Mouse (Mus musculus) CH12.LX (cell line): ENCODE results near the gene Eme2. TPM values are rescaled to one million over a fixed set of nuclear protein-coding genes. Genes with fewer than 3 reads are reported as not detected.

Experiments
- DNase-seq: peaks from one replicate; pipeline ENCODE4 v3.0.0-alpha.2; 2013; ENCODE audit errors: extremely low read depth
- H3K27ac ChIP-seq: 2 replicates; pipeline ENCODE4 v1.5.1; 2012; ENCODE audit warnings: low read depth, mild to moderate bottlenecking, control low read depth, moderate library complexity; ENCODE audit not compliant: insufficient read depth
- H3K27me3 ChIP-seq: replicated peaks from 2 replicates; pipeline ENCODE3; 2012; ENCODE audit warnings: inconsistent platforms
- H3K36me3 ChIP-seq, 2 experiments: replicated peaks in 1 of 2; 2 replicates each; pipeline versions ENCODE3 to v1.6.1; 2012; ENCODE audit warnings: inconsistent platforms in 1 of 2, low read length in 1 of 2, mild to moderate bottlenecking in 1 of 2, mixed read lengths in 1 of 2, moderate library complexity in 1 of 2; ENCODE audit not compliant: control insufficient read depth in 1 of 2, insufficient read depth in 1 of 2
- H3K4me1 ChIP-seq, 2 experiments: 2 replicates each; pipeline ENCODE4 v1.6.1; 2012; ENCODE audit warnings: inconsistent platforms in 1 of 2, moderate library complexity in 1 of 2; ENCODE audit not compliant: insufficient read depth in 2 of 2, control insufficient read depth in 1 of 2
- H3K4me2 ChIP-seq: 2 replicates; pipeline ENCODE4 v1.6.1; 2012; ENCODE audit warnings: low read depth, mild to moderate bottlenecking, control low read depth; ENCODE audit not compliant: poor library complexity, insufficient read depth, severe bottlenecking
- H3K4me3 ChIP-seq, 3 experiments: fragments of 150-350 bp in 1 of 3; sonication (generic) in 1 of 3; replicated peaks in 1 of 3; 2 replicates each; pipeline versions ENCODE3 to v1.5.1; 2011 to 2012; ENCODE audit warnings: low read depth in 2 of 3, low read length in 2 of 3, mild to moderate bottlenecking in 2 of 3, moderate library complexity in 2 of 3, control low read depth in 1 of 3, improper control_type of control experiment in 1 of 3, inconsistent platforms in 1 of 3, mixed read lengths in 1 of 3; ENCODE audit not compliant: poor library complexity in 1 of 3
- H3K79me2 ChIP-seq: replicated peaks from 2 replicates; pipeline ENCODE4 v1.6.1; 2012; ENCODE audit warnings: mild to moderate bottlenecking, moderate library complexity; ENCODE audit not compliant: control insufficient read depth, poor library complexity, insufficient read depth, severe bottlenecking; ENCODE audit errors: extremely low read depth
- H3K9ac ChIP-seq: 2 replicates; pipeline ENCODE4 v1.6.1; 2012; ENCODE audit warnings: low read depth, mild to moderate bottlenecking, control low read depth, moderate library complexity; ENCODE audit not compliant: insufficient read depth
- H3K9me3 ChIP-seq: replicated peaks from 2 replicates; pipeline ENCODE3; 2012; ENCODE audit warnings: low read length, inconsistent platforms, mixed read lengths
- BHLHE40 ChIP-seq: IDR thresholded peaks from 2 replicates; pipeline ENCODE4 v1.6.1; 2011; ENCODE audit warnings: mild to moderate bottlenecking, low read depth, low read length, improper control_type of control experiment
- CHD1 ChIP-seq: IDR thresholded peaks from 2 replicates; pipeline ENCODE4 v1.6.1; 2012; ENCODE audit warnings: low read depth, low read length, improper control_type of control experiment, inconsistent platforms
- CTCF ChIP-seq, 2 experiments: IDR thresholded peaks in 1 of 2; conservative IDR thresholded peaks in 1 of 2; 2 replicates each; pipeline ENCODE4 v1.5.1; 2011 to 2012; ENCODE audit warnings: low read depth in 2 of 2, low read length in 2 of 2, improper control_type of control experiment in 1 of 2, inconsistent platforms in 1 of 2, mild to moderate bottlenecking in 1 of 2, moderate library complexity in 1 of 2
- E2F4 ChIP-seq: IDR thresholded peaks from 2 replicates; pipeline ENCODE4 v1.6.1; 2011; ENCODE audit warnings: low read depth, low read length, improper control_type of control experiment; ENCODE audit not compliant: insufficient replicate concordance
- ELF1 ChIP-seq: IDR thresholded peaks from 2 replicates; pipeline ENCODE4 v1.6.1; 2014; ENCODE audit warnings: low read depth, mild to moderate bottlenecking, inconsistent platforms, low read length, improper control_type of control experiment
- EP300 ChIP-seq: IDR thresholded peaks from 2 replicates; pipeline ENCODE4 v1.6.1; 2011; ENCODE audit warnings: low read length, improper control_type of control experiment
- GABPA ChIP-seq: IDR thresholded peaks from 2 replicates; pipeline ENCODE4 v1.6.1; 2012; ENCODE audit warnings: low read depth, low read length, improper control_type of control experiment, inconsistent platforms; ENCODE audit not compliant: insufficient replicate concordance
- JUND ChIP-seq: conservative IDR thresholded peaks from 2 replicates; pipeline ENCODE4 v1.6.1; 2011; ENCODE audit warnings: low read depth, low read length, improper control_type of control experiment
- KAT2A ChIP-seq: IDR thresholded peaks from 2 replicates; pipeline ENCODE4 v1.6.1; 2012; ENCODE audit warnings: low read length, improper control_type of control experiment, inconsistent platforms; ENCODE audit not compliant: insufficient replicate concordance
- MAFK ChIP-seq: IDR thresholded peaks from 2 replicates; pipeline ENCODE4 v1.6.1; 2011; ENCODE audit warnings: low read length, improper control_type of control experiment; ENCODE audit not compliant: insufficient replicate concordance
- MAX ChIP-seq: IDR thresholded peaks from 2 replicates; pipeline ENCODE4 v1.6.1; 2011; ENCODE audit warnings: low read length, improper control_type of control experiment
- MYC ChIP-seq: IDR thresholded peaks from 2 replicates; pipeline ENCODE4 v1.6.1; 2011; ENCODE audit warnings: low read depth, mild to moderate bottlenecking, improper control_type of control experiment, low read length
- NRF1 ChIP-seq: IDR thresholded peaks from 2 replicates; pipeline ENCODE4 v1.6.1; 2014; ENCODE audit warnings: low read depth, mild to moderate bottlenecking, inconsistent platforms, low read length, improper control_type of control experiment, moderate library complexity
- PAX5 ChIP-seq: IDR thresholded peaks from 2 replicates; pipeline ENCODE4 v1.6.1; 2012; ENCODE audit warnings: low read length, inconsistent platforms, mixed read lengths
- RAD21 ChIP-seq: IDR thresholded peaks from 2 replicates; pipeline ENCODE4 v1.6.1; 2011; ENCODE audit warnings: low read depth, mild to moderate bottlenecking, low read length, improper control_type of control experiment, moderate library complexity
- RCOR1 ChIP-seq: conservative IDR thresholded peaks from 2 replicates; pipeline ENCODE4 v1.6.1; 2012; ENCODE audit warnings: low read depth, mild to moderate bottlenecking, inconsistent platforms, low read length, improper control_type of control experiment
- SIN3A ChIP-seq: IDR thresholded peaks from 2 replicates; pipeline ENCODE4 v1.6.1; 2012; ENCODE audit warnings: low read length, improper control_type of control experiment, inconsistent platforms
- SMC3 ChIP-seq: IDR thresholded peaks from 2 replicates; pipeline ENCODE4 v1.6.1; 2011; ENCODE audit warnings: low read depth, low read length, improper control_type of control experiment
- TCF12 ChIP-seq: IDR thresholded peaks from 2 replicates; pipeline ENCODE4 v1.6.1; 2014; ENCODE audit warnings: low read depth, mild to moderate bottlenecking, inconsistent platforms, low read length, improper control_type of control experiment
- USF1 ChIP-seq: IDR thresholded peaks from 2 replicates; pipeline ENCODE4 v1.6.1; 2014; ENCODE audit warnings: low read depth, mild to moderate bottlenecking, inconsistent platforms, low read length, improper control_type of control experiment
- USF2 ChIP-seq: conservative IDR thresholded peaks from 2 replicates; pipeline ENCODE4 v1.6.1; 2011; ENCODE audit warnings: low read depth, low read length, improper control_type of control experiment
- ZC3H11A ChIP-seq: IDR thresholded peaks from 2 replicates; pipeline ENCODE4 v1.6.1; 2012; ENCODE audit warnings: low read depth, mild to moderate bottlenecking, inconsistent platforms, low read length, improper control_type of control experiment
- ZKSCAN1 ChIP-seq: IDR thresholded peaks from 2 replicates; pipeline ENCODE4 v1.6.1; 2012; ENCODE audit warnings: low read depth, inconsistent platforms, low read length, improper control_type of control experiment, borderline replicate concordance
- ZMIZ1 ChIP-seq: IDR thresholded peaks from 2 replicates; pipeline ENCODE4 v1.6.1; 2012; ENCODE audit warnings: low read depth, mild to moderate bottlenecking, inconsistent platforms, low read length, improper control_type of control experiment
- ZNF384 ChIP-seq: IDR thresholded peaks from 2 replicates; pipeline ENCODE4 v1.6.1; 2012; ENCODE audit warnings: low read depth, low read length, improper control_type of control experiment, inconsistent platforms
- dilution Hi-C: fragments of 300-500 bp; cut with MboI; formaldehyde crosslinking; loops from 2 replicates; pipeline ENCODE4 v1.14.3; 2020; ENCODE audit warnings: low sequenced_read_pairs; ENCODE audit not compliant: extremely low pct_unique_long_range_greater_than_20kb, extremely low pct_ligation_motif_present
- in situ Hi-C: fragments of 300-500 bp; cut with MboI; formaldehyde crosslinking; loops from 3 replicates; pipeline ENCODE4 v1.14.3; 2019; ENCODE audit warnings: low sequenced_read_pairs, low pct_ligation_motif_present, low pct_unique_long_range_greater_than_20kb, mixed read lengths
- polyA plus RNA-seq: library from polyadenylated mRNA; unstranded; fragments of >175 nt; gene quantifications from 2 replicates; pipeline ENCODE4 v1.2.1, GENCODE M21; 2012; ENCODE audit warnings: low read depth; ENCODE audit not compliant: insufficient read length
- total RNA-seq, 2 experiments: library from RNA; depleted of rRNA; stranded (reverse); fragments of 300-350 nt in 1 of 2; fragments of >200 nt in 1 of 2; gene quantifications; 2 replicates each; pipeline ENCODE4 v1.2.3; 2012 to 2014

Eme2 gene
- total and polyA plus RNA-seq, 3 experiments, result 12.7 to 19.7 (median 16.9) TPM

DNA sequence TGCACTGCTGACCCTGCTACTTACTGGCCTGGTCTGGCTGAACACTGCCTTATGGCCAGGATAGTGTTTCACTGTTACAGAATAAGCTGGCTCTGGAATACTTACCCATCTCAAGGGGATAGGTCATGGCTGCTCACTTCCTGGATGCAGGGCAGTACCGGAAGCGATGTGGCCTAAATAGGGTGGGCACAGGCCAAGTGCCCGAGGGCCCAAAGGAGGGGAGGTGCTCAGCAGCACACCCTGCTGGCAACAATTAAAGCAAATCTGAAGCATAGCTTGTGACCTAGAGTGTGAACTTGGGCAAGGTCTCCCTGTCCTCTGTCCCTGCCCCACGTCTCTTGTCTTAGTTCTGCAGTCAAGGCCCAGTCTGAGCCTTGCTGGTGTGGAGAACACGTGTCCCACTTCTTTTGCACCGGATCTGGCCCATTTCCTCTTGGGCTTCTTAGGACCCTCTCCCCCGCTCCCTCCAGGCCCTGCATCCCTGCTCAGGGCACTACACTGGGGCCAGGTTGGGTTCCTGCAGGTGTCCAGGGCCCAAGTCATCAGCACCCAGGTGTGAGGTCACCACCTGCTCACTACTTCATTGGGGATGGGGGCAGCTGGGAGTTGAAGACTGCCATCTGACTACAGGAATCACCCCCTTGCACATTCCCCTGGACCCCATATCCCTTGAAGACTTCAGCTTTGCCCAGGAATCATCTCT lies 13.0 kb downstream of the Eme2 start:
- Histone ChIP-seq H3K36me3 (peaks cover 36 to 60% of the 10 kb centered on the region in 2 experiments), H3K27ac (no peak overlapping the region), H3K79me2 (peaks cover 12% of the 10 kb centered on the region), H3K4me2 (no peak overlapping the region), H3K9ac (no peak overlapping the region), H3K4me1 (peaks cover 22 to 48% of the 10 kb centered on the region in 2 experiments), H3K27me3 (no peaks in the 10 kb centered on the region), H3K4me3 (no peak overlapping the region), H3K9me3 (no peaks in the 10 kb centered on the region)
- peak; percentile 77 for TF ChIP-seq ELF1
- peak; percentile 52 for TF ChIP-seq RAD21
- TF ChIP-seq MYC, result no peak
- peak; percentile 37 to 70; a peak in 3 of 4 replicates for TF ChIP-seq CTCF (conservative IDR thresholded peaks at IDR 0.05 in 1 of 2, IDR thresholded peaks at IDR 0.05 in 1 of 2; ENCODE audit: low read depth in 2 of 2, low read length in 2 of 2)
- TF ChIP-seq SMC3, result peak; percentile 84
- in situ Hi-C loops, result no loop called here
- dilution Hi-C loops, result no loop called here
- peak; percentile 56 for DNase-seq

DNA sequence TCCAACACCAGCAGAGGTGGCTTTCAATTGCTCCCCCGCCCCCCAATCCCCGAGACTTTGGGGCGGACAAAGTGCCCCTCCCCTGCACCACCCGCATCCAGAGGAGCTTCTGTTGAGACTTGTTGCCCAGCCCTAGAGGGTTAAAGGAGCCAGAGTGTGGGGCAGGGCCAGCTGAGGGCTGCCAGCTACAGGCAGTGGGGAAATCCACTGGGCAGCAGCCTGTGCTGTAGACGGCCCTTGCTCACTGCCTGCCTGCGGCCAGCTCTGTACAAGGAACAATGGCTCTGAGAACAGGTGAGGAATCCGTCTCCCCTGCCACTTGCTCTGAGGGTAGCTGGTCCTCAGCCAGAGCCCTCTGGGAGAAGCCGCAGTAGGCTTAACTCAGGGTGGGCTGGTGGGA lies 16.4 kb downstream of the Eme2 start:
- dilution Hi-C loops (no loop called here), in situ Hi-C loops (no loop called here)
- no peak for DNase-seq
- no peak for TF ChIP-seq CTCF (conservative IDR thresholded peaks at IDR 0.05 in 1 of 2, IDR thresholded peaks at IDR 0.05 in 1 of 2; ENCODE audit: low read depth in 2 of 2, low read length in 2 of 2)
- no peak for TF ChIP-seq EP300
- no peak for TF ChIP-seq ZC3H11A
- TF ChIP-seq CHD1, result no peak
- no peak for TF ChIP-seq GABPA
- Histone ChIP-seq H3K27me3 (no peaks in the 10 kb centered on the region), H3K4me1 (peaks cover 16 to 57% of the 10 kb centered on the region in 2 experiments), H3K4me3 (peak overlapping the region; percentile 49 to 66 (median 62)), H3K9ac (peak overlapping the region; percentile 62), H3K9me3 (no peaks in the 10 kb centered on the region), H3K27ac (no peak overlapping the region), H3K79me2 (no peaks in the 10 kb centered on the region), H3K4me2 (peak overlapping the region; percentile 55), H3K36me3 (peaks cover 21 to 51% of the 10 kb centered on the region in 2 experiments)

DNA sequence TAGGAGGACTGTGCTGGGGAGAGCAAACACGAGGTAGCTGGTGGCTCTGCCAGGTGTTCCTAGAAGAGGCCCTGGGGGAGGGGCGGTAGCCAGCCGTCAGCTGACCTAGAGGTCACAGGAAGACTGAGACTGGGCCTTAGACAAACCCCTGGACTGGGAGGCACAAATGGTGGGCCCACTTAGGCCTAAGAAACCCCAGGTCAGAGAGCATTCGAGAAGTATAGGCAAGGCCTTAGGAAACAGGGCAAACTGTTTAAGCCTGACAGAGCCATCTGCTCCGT lies 16.8 kb downstream of the Eme2 start:
- dilution Hi-C loops, result no loop called here
- H3K27ac ChIP-seq, result peak overlapping the region; percentile 37
- no peaks in the 10 kb centered on the region for H3K9me3 ChIP-seq
- H3K36me3 ChIP-seq, result peaks cover 17 to 46% of the 10 kb centered on the region in 2 experiments
- H3K4me1 ChIP-seq, result peaks cover 16 to 57% of the 10 kb centered on the region in 2 experiments
- H3K9ac ChIP-seq, result peak overlapping the region; percentile 62
- DNase-seq, result peak; percentile 73
- H3K4me3 ChIP-seq, result peak overlapping the region; percentile 49 to 66 (median 62)
- in situ Hi-C loops, result no loop called here
- H3K79me2 ChIP-seq, result no peaks in the 10 kb centered on the region
- no peaks in the 10 kb centered on the region for H3K27me3 ChIP-seq
- peak overlapping the region; percentile 55 for H3K4me2 ChIP-seq
- no peak for TF ChIP-seq RCOR1
- no peak for TF ChIP-seq ZC3H11A
- TF ChIP-seq E2F4, result no peak
- peak; percentile 70; the same call in 1 of the 2 replicates for TF ChIP-seq TCF12
- TF ChIP-seq ZKSCAN1, result no peak
- no peak for TF ChIP-seq JUND
- peak; percentile 84 for TF ChIP-seq SIN3A
- TF ChIP-seq ELF1, result peak; percentile 33; the same call in 1 of the 2 replicates
- TF ChIP-seq RAD21, result no peak
- no peak for TF ChIP-seq NRF1
- peak; percentile 88 for TF ChIP-seq MAX
- TF ChIP-seq USF1, result peak; percentile 78
- no peak for TF ChIP-seq MAFK
- no peak for TF ChIP-seq ZNF384
- TF ChIP-seq SMC3, result no peak
- 0 out of 2 replicates have a peak, but pooled peaks have one; percentile 49 for TF ChIP-seq KAT2A
- TF ChIP-seq PAX5, result no peak
- peak; percentile 56 for TF ChIP-seq USF2
- TF ChIP-seq BHLHE40, result peak; percentile 51; the same call in 1 of the 2 replicates
- no peak for TF ChIP-seq ZMIZ1
